Mouse (Mus musculus) layer of hippocampus, postnatal 25 days (tissue): ENCODE results near the gene Gm20662. TPM values are rescaled to one million over a fixed set of nuclear protein-coding genes. Genes with fewer than 3 reads are reported as not detected.
"Not testable (repeated sequence)": the region's sequence is repeated elsewhere in the genome, so short reads cannot be mapped to it uniquely, and the experiment has no call there.

Experiments used
- DNase-seq, 2 experiments: peaks; one replicate each; pipeline ENCODE4 v3.0.0; 2022; ENCODE audit warnings: mixed read lengths in 2 of 2, low spot score in 1 of 2; ENCODE audit errors: extremely low spot score in 1 of 2
- total RNA-seq, 2 experiments: library from RNA; stranded (reverse); gene quantifications; 2 replicates each; pipeline ENCODE4 v1.2.3; 2021

Gene Gm20662
- total RNA-seq, 2 experiments from 2014 or later, result 3.5 TPM; not detected in 1

- DNase-seq, result peak in 1 of 2 experiments; percentile 41
Observed at GRCm38 (mm10) chr9:108002778-108003530, 6.8 kb downstream of the Gm20662 start.

GRCm38 (mm10) chr9:108003531-108003890 lies 7.4 kb downstream of the Gm20662 start:
- no peak for DNase-seq

- no peak for DNase-seq
Observed at GRCm38 (mm10) chr9:108008041-108008440, 11.9 kb downstream of the Gm20662 start.

- DNase-seq, result no peak
Observed at GRCm38 (mm10) chr9:108010385-108010784, 14.2 kb downstream of the Gm20662 start.

- DNase-seq, result not testable (repeated sequence)
Observed at GRCm38 (mm10) chr9:108013577-108013976, 17.4 kb downstream of the Gm20662 start.

- DNase-seq, result no peak
Observed at GRCm38 (mm10) chr9:108017127-108017526, 21.0 kb downstream of the Gm20662 start.

- DNase-seq, result no peak
Observed at GRCm38 (mm10) chr9:108020741-108021140, 24.6 kb downstream of the Gm20662 start.

GRCm38 (mm10) chr9:108023216-108023615 lies 27.1 kb downstream of the Gm20662 start:
- DNase-seq, result no peak

- no peak for DNase-seq
Observed at GRCm38 (mm10) chr9:108026584-108026983, 30.4 kb downstream of the Gm20662 start.

GRCm38 (mm10) chr9:108027867-108028266 lies 31.7 kb downstream of the Gm20662 start:
- no peak for DNase-seq

- DNase-seq, result no peak
Observed at GRCm38 (mm10) chr9:108032126-108032525, 36.0 kb downstream of the Gm20662 start.

GRCm38 (mm10) chr9:108035331-108036156 lies 39.4 kb downstream of the Gm20662 start:
- no peak for DNase-seq

GRCm38 (mm10) chr9:108044751-108045492 lies 48.8 kb downstream of the Gm20662 start:
- DNase-seq, result no peak

- no peak for DNase-seq
Observed at GRCm38 (mm10) chr9:108046582-108046981, 50.4 kb downstream of the Gm20662 start.

GRCm38 (mm10) chr9:108047601-108048565 lies 51.7 kb downstream of the Gm20662 start:
- no peak for DNase-seq

- DNase-seq, result no peak
Observed at GRCm38 (mm10) chr9:108048566-108048955, 52.4 kb downstream of the Gm20662 start.

GRCm38 (mm10) chr9:108049016-108049455 lies 52.9 kb downstream of the Gm20662 start, which contains the start of gene Gmppb:
TSS of gene Gmppb (plus strand) at chr9:108049242.
- DNase-seq, result peak; percentile 90 to 92

GRCm38 (mm10) chr9:108049561-108050251 lies 53.6 kb downstream of the Gm20662 start:
- DNase-seq, result no peak
